Mouse (Mus musculus) T-helper 1 cell (primary cell): Measurements from ENCODE around the gene Mrps2.

Source experiments
- in situ Hi-C: fragments of 300-600 bp; cut with MboI, MseI; formaldehyde crosslinking; loops from one replicate; pipeline ENCODE4 v1.15.1; 2025; ENCODE audit warnings: high pct_unique_total_duplicates

The Mrps2 gene

DNA sequence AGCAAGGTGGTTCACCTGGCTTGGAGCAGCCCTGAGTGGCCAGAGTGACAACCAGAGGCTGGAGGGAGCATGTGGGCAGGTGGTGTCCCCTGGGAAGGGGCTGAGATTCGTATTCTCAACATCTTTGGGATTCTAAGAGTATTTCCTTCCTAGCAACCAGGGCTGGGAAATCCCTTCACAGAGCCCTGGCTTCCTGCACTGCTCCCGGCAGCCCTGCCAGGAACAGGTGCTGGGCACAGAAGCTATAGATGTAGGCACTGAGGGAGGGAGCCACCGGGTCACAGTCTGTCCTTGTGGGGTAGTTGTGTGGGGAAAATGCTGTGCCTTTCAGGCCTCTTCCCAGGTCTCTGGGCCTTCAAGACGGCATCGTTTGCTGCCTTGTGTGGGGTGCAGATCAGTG, 52.7 kb downstream of the Mrps2 start:
- in situ Hi-C loops, result loop anchor here (10.0 kb wide), 1 partner anchor 1104 kb away; no protein-coding TSS in a partner anchor
